Mouse (Mus musculus): ENCODE data around the gene Rexo1. TPM values are rescaled to one million over a fixed set of nuclear protein-coding genes. Genes with fewer than 3 reads are reported as not detected.
"Not testable (repeated sequence)": the region's sequence is repeated elsewhere in the genome, so short reads cannot be mapped to it uniquely, and the experiment has no call there.

The Rexo1 gene
- polyA plus RNA-seq (2012; rRNA removed), result 35.4 and 42.4 TPM in 2 replicates

DNA sequence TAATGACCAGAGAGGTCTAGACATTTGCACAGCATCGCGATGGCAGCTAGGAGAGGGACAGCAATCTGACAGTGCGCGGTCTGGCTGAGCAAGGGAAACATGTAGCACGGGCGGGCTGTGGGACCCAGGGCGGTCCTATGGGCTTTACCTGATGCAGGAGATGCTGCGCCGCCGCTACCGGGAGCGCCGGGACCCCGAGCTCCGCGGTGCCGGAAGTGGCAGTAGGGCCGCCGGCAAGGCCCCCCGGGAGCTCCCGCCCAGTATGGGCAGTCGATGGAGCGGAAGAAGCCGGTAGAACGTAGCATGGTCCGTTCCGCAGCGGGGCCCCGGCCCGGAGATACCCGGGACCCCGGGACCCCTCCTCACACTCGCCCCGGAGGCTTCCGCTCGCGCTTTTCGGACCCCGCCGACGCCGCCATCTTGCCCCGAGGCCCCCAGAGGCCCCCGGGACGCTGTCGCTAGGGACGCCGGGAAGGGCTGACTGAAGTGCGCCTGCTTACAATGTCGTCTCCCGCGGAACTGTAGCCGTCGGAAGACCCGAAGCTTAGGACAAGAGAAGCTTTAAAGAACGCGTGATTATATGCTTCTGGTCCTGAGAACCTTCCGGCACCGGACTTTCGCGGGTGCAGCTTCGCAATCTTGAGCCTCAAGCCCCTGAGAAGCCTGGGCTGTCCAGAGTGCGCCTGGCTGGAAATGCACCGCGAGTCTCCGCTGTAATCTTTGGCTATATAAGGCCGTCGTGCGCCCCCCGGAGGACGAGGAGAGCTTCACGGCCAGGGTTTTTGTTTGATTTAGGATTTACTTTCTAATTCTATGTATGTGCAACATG is at the start of gene Rexo1:
Gene Rexo1, minus strand, starts transcription at position 445 of the 829 bp plus-strand sequence.
- DNase-seq (ENCODE audit: low read depth, low spot score), result peak; percentile 89
- WGBS, result 1% methylated on average over 72 of the region's 72 CpGs

GRCm38 (mm10) chr10:80611024-80611423 is 49.7 kb upstream of the Rexo1 start:
- 67% methylated on average over 4 of the region's 4 CpGs for WGBS
- no peak for DNase-seq (ENCODE audit: low read depth, low spot score)

GRCm38 (mm10) chr10:80610116-80610785 is 48.9 kb upstream of the Rexo1 start:
- 87% methylated on average over 9 of the region's 9 CpGs for WGBS
- DNase-seq (ENCODE audit: low read depth, low spot score), result no peak

DNA sequence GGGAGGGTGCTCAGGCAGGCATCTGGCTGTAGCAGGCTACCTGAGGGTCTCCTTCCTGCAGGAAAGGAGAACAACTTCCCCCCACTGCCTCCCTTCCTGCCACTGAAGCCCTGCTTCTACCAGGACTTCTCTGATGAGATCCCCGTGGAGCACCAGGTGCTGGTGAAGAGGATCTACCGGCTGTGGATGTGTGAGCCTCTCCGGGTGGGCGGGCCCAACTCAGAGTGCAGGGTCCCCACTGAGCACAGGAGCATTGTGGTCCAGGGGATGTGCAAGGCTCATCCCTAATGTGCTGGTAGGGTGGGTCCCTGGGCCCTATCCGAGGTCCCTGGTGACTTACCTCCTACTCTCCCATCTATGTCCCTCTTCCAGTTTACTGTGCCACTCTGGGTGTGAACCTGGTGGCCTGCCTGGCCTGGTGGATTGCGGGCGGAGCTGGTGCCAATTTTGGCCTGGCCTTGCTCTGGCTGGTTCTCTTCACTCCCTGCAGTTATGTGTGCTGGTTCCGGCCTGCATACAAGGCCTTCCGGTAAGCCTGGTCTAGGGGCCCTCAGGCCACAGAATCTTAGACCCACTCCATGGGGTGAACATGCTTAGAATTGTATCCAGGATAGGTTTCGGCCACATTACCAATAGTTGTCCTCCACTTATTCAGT is 48.0 kb upstream of the Rexo1 start:
- 90% methylated on average over 10 of the region's 10 CpGs for WGBS
- DNase-seq (ENCODE audit: low read depth, low spot score), result no peak

- 84% methylated on average over 3 of the region's 3 CpGs for WGBS
Observed at GRCm38 (mm10) chr10:80608435-80608834, 47.1 kb upstream of the Rexo1 start.

GRCm38 (mm10) chr10:80606737-80607350 is 45.5 kb upstream of the Rexo1 start:
- 82% methylated on average over 34 of the region's 34 CpGs for WGBS

More at GRCm38 (mm10) chr10:80608435-80608834, 47.1 kb upstream of the Rexo1 start:
- DNase-seq (ENCODE audit: low read depth, low spot score), result no peak

DNA sequence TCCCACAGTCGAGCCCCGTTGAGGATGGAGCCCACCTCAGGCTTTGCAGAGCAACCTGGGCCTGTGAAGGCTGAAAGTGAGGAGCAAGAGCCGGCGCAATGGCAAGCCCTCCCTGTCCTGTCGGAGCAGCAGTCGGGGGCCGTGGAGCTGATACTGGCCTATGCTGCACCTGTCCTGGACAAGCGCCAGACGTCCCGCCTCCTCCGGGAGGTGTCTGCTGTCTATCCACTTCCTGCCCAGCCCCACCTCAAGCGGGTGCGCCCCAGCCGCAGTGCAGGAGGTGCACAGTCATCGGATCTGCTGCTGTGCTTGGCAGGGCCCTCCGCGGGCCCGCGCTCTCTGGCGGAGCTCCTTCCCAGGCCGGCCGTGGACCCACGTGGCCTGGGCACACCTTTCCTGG is 44.9 kb upstream of the Rexo1 start:
- DNase-seq (ENCODE audit: low read depth, low spot score), result peak; percentile 70
- 33% methylated on average over 23 of the region's 23 CpGs for WGBS

More at GRCm38 (mm10) chr10:80606737-80607350, 45.5 kb upstream of the Rexo1 start:
- no peak for DNase-seq (ENCODE audit: low read depth, low spot score)

DNA sequence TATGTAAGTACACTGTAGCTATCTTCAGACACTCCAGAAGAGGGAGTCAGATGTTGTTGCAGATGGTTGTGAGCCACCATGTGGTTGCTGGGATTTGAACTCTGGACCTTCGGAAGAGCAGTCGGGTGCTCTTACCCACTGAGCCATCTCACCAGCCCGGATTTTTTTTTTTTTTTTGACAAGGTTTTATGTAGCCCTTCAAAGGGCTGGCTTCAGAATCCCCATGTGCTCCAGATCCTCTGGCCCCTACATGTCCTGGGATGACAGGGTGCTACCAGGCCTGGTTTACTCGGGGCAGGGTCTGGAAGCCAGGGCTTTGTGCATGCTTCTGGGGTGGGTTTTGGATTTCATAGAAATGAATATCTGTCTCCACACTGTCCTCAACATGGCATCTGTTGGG is 44.4 kb upstream of the Rexo1 start, which contains the start of gene Gm49322:
Gene Gm49322, plus strand, starts transcription at position 301 of the 400 bp plus-strand sequence.
- WGBS, result 48% methylated on average over 4 of the region's 4 CpGs
- not testable (repeated sequence) for DNase-seq (ENCODE audit: low read depth, low spot score)

- WGBS, result 76% methylated on average over 2 of the region's 2 CpGs
- DNase-seq (ENCODE audit: low read depth, low spot score), result no peak
Observed at GRCm38 (mm10) chr10:80604988-80605387, 43.6 kb upstream of the Rexo1 start.

DNA sequence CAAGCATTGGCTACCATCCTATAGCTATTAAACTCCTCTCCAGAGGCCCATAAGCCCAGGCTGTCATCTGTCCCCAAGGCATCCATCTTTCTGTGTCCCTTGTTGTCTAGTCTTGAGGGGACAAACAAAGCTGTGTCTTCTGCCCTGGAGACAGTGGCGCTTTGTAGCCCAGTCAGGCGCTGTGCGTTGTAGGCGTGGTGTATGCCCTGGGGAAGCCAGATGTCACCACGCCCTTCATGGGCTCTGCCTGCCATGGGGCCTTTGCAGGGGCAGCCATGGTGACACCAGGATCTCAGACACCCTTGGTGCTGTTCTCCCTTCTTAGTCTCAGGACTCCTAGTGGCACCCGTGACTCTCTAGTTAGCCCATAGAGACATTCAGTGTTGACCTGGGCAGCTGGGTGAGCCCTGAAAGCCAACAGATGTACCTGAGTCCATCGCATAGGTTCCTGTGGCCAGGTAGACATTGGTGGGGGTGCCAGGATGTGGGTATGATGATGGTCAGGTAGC is 42.7 kb upstream of the Rexo1 start:
- WGBS, result 29% methylated on average over 7 of the region's 7 CpGs

DNA sequence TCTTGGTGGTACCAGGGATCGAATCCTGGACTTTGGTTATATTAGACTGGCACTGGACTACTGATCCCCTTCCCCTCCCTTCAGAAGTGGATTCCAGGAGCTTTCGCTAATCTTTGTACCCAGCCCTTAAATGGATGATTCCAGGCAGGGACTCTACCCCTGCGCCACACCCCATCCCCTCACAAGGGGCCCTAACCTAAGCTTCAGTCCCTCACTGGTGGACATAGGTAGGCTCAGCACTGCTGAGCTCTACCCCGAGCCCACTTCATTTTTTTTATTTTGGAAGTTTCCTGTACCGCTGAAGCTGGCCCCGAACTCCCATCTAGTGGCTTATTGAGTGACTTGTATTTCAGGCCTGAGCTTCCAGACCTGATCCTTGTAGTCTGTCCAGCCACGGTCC is 42.0 kb upstream of the Rexo1 start:
- WGBS, result 9% methylated on average over 7 of the region's 7 CpGs

More for the DNA sequence above, 42.7 kb upstream of the Rexo1 start:
- no peak for DNase-seq (ENCODE audit: low read depth, low spot score)

DNA sequence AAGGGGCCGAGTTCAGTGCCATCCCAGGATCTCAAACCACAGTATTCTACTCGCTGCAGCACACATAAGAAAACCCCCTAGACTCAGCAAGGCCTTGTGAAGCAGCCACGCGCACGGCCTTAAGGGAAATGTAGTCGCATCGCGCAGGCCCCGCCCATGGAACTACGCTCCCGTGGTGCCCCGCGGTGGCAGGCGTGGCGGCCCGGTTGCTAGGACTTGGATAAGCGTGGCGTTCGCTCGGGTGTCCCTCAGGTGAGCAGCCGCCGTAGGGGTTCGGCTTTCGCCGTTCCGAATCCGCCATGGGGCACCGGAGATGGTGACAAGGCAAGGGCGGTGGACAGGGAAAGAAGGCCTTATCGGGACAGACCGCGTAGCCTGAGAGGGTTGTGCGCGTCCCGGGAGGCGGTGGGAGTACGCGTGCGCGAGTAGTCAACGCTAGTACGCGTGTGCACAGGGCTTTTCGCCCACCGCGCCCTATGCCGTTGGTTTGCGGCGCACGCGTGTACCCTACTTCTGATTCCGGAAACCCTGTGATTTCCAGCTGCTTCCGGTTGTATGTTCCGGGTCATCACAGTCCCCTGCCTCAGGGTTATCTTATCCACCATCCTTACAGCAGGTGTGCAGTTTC is 41.5 kb upstream of the Rexo1 start, which contains the start of the genes Scamp4 and Adat3:
Gene Scamp4, plus strand, starts transcription at position 175 of the 628 bp plus-strand sequence.
Gene Adat3, plus strand, starts transcription at position 183 of the 628 bp plus-strand sequence.
- WGBS, result under 1% methylated on average over 54 of the region's 54 CpGs
- DNase-seq (ENCODE audit: low read depth, low spot score), result peak; percentile 82

More for the DNA sequence above, 42.0 kb upstream of the Rexo1 start:
- no peak for DNase-seq (ENCODE audit: low read depth, low spot score)

DNA sequence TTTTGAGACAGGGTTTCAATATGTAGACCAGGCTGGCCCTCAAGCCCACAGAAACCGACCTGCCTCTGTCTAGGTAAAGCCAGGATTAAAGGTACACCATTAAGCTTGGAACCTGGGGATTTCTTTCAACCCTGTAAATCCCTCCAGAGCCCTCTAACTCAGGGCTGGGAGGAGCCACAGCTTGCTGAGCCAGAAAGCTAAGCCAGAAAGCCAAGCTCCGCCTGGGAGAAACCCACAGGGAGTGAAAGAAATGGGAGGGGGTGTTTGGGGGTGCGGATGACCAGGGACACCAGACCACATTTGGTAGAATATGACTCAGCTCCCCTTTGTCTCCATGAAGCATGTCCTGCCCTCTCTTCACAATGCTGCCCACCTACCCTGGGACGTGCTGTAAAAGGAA is 35.0 kb upstream of the Rexo1 start:
- DNase-seq (ENCODE audit: low read depth, low spot score), result no peak
- 49% methylated on average over 4 of the region's 4 CpGs for WGBS

DNA sequence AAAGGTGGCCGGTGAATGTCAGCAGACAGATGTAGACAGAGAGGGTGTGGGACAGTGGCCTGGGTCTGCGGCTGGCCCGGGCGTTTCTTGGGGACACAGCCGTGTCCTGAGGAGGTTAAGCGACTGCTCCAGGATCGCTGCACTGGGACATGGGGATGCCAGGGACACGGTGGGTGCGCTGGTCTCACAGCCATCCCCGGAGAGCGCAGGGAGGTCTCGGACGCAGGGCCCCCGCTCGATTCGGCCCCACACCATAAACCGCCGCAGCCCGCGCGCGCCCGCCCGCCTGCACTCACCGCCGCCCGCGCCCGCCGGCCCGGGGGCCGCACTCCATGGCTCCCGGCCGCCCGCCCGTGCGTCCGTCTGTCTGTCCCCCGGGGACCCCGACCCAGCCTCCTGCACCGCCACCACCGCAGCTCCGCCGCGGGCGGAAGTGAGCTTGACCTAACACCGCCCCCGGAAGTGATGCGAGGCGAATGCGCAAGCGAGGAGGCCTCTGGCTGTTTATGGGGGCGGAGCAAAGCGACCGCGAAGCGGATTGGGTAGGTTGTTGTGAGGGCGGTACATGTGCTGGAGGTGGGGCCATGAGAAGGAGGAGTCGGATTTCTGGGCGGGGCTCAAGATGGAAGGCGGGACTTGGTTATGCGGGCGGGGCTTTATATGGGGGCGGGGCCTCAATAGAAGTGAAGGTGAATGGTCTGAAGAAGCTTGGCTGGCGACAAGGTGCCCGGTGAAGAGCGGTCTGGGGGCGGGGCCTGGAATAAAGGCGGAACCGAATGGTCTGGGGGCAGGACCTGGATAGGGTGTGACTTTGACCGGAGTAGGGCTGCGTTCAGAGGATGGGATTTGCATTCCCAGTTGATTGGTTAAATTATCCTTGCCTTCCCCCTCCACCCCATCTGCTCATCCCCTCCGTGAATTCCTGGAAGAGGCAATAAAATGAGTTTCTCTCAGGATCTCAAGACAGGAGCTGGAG is 28.8 kb upstream of the Rexo1 start, which contains the start of gene Abhd17a:
Gene Abhd17a, minus strand, starts transcription at position 463 of the 976 bp plus-strand sequence.
- peak; percentile 97 for DNase-seq (ENCODE audit: low read depth, low spot score)
- under 1% methylated on average over 73 of the region's 73 CpGs for WGBS

GRCm38 (mm10) chr10:80589127-80589878 is 27.9 kb upstream of the Rexo1 start:
- WGBS, result 3% methylated on average over 12 of the region's 12 CpGs
- no peak for DNase-seq (ENCODE audit: low read depth, low spot score)

- WGBS, result 52% methylated on average over 4 of the region's 4 CpGs
- DNase-seq (ENCODE audit: low read depth, low spot score), result no peak
Observed at GRCm38 (mm10) chr10:80587305-80587657, 25.9 kb upstream of the Rexo1 start.

Data from large intestine, adult 2 months (tissue).